Mouse (Mus musculus) stomach, embryonic 16.5 days (tissue): ENCODE measurements around the gene Ntn1. TPM values are rescaled to one million over a fixed set of nuclear protein-coding genes. Genes with fewer than 3 reads are reported as not detected.

Source experiments
- ATAC-seq: fragments of 200-750 bp; cut with Nextera tagmentation; 2 replicates; pipeline ENCODE4 v1.8.0; 2017; ENCODE audit warnings: moderate number of reproducible peaks, moderate TSS enrichment; ENCODE audit not compliant: insufficient read depth, low FRiP score
- H3K27ac ChIP-seq: fragments of 300-500 bp; sonication (generic); 2 replicates; pipeline ENCODE4 v1.5.1; 2014; ENCODE audit warnings: low read length
- H3K27me3 ChIP-seq: fragments of 300-500 bp; sonication (generic); 2 replicates; pipeline ENCODE4 v1.6.1; 2014; ENCODE audit warnings: low read length, control low read depth, mixed read lengths; ENCODE audit not compliant: control insufficient read depth, insufficient read depth
- H3K36me3 ChIP-seq: fragments of 300-500 bp; sonication (generic); 2 replicates; pipeline ENCODE4 v1.6.1; 2014; ENCODE audit warnings: low read length; ENCODE audit not compliant: control insufficient read depth, insufficient read depth
- H3K4me1 ChIP-seq: fragments of 300-500 bp; sonication (generic); 2 replicates; pipeline ENCODE4 v1.6.1; 2014; ENCODE audit warnings: low read length, control low read depth, mixed read lengths; ENCODE audit not compliant: control insufficient read depth, insufficient read depth
- H3K4me2 ChIP-seq: fragments of 300-500 bp; sonication (generic); 2 replicates; pipeline ENCODE4 v1.6.1; 2014; ENCODE audit warnings: low read depth, low read length, mixed read lengths
- H3K4me3 ChIP-seq: fragments of 300-500 bp; sonication (generic); replicated peaks from 2 replicates; pipeline ENCODE4 v1.5.1; 2014; ENCODE audit warnings: mild to moderate bottlenecking, low read length
- H3K9ac ChIP-seq: fragments of 300-500 bp; sonication (generic); 2 replicates; pipeline ENCODE4 v1.6.1; 2014; ENCODE audit warnings: low read length
- H3K9me3 ChIP-seq: fragments of 300-500 bp; sonication (generic); replicated peaks from 2 replicates; pipeline ENCODE4 v1.6.1; 2016; ENCODE audit warnings: low read length, control low read depth; ENCODE audit not compliant: control insufficient read depth
- WGBS: fragments of 180-500 bp; shearing (Covaris S2); extraction: QIAGEN DNeasy Blood & Tissue Kit; methylation state at CpG from one replicate; pipeline ENCODE4 v1.1.7; 2014; 5-methylcytosine and 5-hydroxymethylcytosine counted together
- polyA plus RNA-seq: library from polyadenylated mRNA; unstranded; fragments of >200 nt; fragmentation: Nextera tagmentation; extraction: Ambion mirVana; gene quantifications from 2 replicates; pipeline ENCODE4 v1.2.1, GENCODE M21; 2015

Gene Ntn1
- polyA plus RNA-seq, 1 experiment from 2014 or later = 13.5 TPM

DNA sequence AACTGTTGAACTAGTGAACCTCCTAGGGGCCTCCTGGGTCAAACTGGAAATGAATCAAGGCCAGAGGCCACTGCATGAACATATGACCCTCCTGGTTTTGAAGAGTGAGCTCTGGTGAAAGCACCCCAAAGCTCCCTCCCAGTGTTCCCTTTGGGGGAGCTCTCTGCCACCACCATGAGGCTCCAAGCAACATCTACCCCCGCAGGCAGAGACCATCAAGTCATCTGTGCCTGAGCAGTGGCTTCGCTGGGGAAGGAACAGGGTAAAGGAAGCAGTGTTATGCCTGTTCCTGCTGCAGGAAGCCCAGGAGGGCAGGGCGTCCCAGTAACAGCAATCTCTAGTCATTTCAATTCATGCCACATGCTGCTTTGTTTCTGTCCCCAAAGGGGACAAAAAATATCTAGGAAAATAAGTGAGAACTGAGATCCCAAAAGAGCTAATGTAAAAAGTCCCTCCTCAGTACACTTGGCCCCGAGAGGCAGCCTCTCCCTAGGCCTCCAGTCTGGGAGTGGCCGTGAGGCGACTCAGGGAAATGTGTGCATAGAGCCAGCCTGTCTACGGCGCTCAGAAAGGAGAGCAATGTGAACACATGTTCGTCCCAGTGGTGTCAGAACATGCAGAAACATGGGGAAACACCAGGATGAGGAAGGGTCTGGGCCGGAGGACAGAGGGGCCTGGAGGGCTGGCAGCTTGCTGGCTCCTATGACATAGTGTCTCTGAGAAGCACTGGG is 139.3 kb downstream of the Ntn1 start:
- Histone ChIP-seq H3K9ac (peak overlapping the region; percentile 34; the same call in 1 of the 2 replicates), H3K36me3 (no peaks in the 10 kb centered on the region), H3K4me1 (peaks cover 10% of the 10 kb centered on the region), H3K9me3 (no peaks in the 10 kb centered on the region), H3K27me3 (no peaks in the 10 kb centered on the region), H3K4me2 (no peak overlapping the region), H3K4me3 (no peak overlapping the region), H3K27ac (no peak overlapping the region)
- 46% methylated on average over 10 of the region's 10 CpGs for whole genome bisulfite sequencing
- ATAC-seq = no peak

DNA sequence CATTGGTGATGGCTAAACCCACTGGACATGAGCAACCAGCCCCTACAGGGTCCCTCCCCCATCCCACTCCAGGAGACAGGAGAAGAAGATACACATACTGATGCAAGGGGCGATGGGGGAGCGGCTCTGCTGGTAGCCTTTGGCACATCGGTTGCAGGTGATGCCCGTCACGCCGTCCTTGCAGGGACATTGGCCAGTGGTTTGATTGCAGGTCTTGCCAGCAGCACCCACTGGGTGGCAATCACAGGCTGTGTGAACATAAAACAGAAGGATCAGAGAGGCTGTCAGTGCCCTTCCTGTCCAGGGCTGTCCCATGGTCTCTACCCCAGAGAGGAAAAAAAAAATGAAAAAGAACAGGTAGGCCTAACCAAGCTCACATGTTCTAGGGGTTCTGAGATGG is 140.2 kb downstream of the Ntn1 start:
- H3K4me3 ChIP-seq = no peak overlapping the region
- no peaks in the 10 kb centered on the region for H3K36me3 ChIP-seq
- H3K9me3 ChIP-seq = no peaks in the 10 kb centered on the region
- WGBS = 96% methylated on average over 6 of the region's 6 CpGs
- H3K27ac ChIP-seq = no peak overlapping the region
- H3K4me1 ChIP-seq = peaks cover 10% of the 10 kb centered on the region
- no peak for ATAC-seq
- no peak overlapping the region for H3K9ac ChIP-seq
- no peaks in the 10 kb centered on the region for H3K27me3 ChIP-seq
- H3K4me2 ChIP-seq = no peak overlapping the region

DNA sequence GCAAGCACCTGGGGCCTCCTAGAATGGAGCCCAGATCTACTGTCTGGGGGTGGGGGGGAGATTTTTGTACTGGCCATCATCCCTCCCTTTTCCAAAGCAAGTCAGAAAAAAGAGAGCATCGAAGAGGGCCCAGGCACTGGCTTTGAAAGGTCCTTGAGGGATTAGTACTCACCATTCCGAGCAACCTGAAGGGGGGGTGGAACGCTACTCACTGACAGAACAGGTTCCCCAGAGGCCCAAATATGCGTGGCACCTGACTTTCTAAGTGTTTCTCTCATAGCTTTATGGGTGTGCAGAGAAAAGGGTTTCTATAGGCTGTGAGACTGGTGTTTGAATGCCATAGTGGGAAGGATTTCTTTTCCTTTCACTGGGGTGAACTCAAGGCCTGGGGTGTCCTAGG is 142.1 kb downstream of the Ntn1 start:
- Histone ChIP-seq H3K4me2 (no peak overlapping the region), H3K27me3 (no peaks in the 10 kb centered on the region), H3K9me3 (no peaks in the 10 kb centered on the region), H3K36me3 (no peaks in the 10 kb centered on the region), H3K9ac (no peak overlapping the region), H3K4me3 (no peak overlapping the region), H3K4me1 (peaks cover 10% of the 10 kb centered on the region), H3K27ac (no peak overlapping the region)
- WGBS = 64% methylated on average over 4 of the region's 4 CpGs
- no peak for ATAC-seq

GRCm38 (mm10) chr11:68253531-68253930 is 147.1 kb downstream of the Ntn1 start:
- H3K36me3 ChIP-seq = no peaks in the 10 kb centered on the region
- ATAC-seq = no peak
- whole genome bisulfite sequencing = 65% methylated on average over 7 of the region's 7 CpGs

DNA sequence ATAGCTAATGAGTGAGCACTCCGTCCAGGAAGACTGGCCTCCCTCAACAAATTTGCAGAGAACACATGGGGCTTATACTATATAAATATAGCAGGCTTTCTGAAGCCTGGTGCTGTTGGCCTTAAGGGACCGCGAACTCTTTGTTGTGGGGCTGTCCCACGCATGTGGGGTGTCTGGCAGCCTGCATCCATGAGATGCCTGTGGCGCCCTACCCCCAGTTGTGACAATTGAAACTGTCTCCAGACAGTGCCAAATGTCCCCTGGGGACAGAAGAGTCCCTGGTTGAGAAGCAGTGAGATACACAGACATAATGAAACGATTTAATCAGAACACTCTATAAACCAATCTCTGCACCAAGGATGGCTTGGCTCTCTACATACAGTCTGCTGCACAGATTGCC is 150.5 kb downstream of the Ntn1 start:
- no peak for ATAC-seq
- Histone ChIP-seq H3K27ac (no peak overlapping the region), H3K4me2 (no peak overlapping the region)

More at GRCm38 (mm10) chr11:68253531-68253930, 147.1 kb downstream of the Ntn1 start:
- Histone ChIP-seq H3K27ac (no peak overlapping the region), H3K9ac (no peak overlapping the region), H3K27me3 (no peaks in the 10 kb centered on the region), H3K4me3 (no peak overlapping the region), H3K9me3 (no peaks in the 10 kb centered on the region), H3K4me2 (no peak overlapping the region), H3K4me1 (no peaks in the 10 kb centered on the region)

GRCm38 (mm10) chr11:68247897-68248296 is 152.7 kb downstream of the Ntn1 start:
- H3K4me3 ChIP-seq = no peak overlapping the region
- no peaks in the 10 kb centered on the region for H3K27me3 ChIP-seq
- no peaks in the 10 kb centered on the region for H3K36me3 ChIP-seq
- H3K9me3 ChIP-seq = no peaks in the 10 kb centered on the region
- WGBS = 55% methylated on average over 6 of the region's 6 CpGs
- H3K4me2 ChIP-seq = no peak overlapping the region
- H3K4me1 ChIP-seq = no peaks in the 10 kb centered on the region
- H3K9ac ChIP-seq = no peak overlapping the region
- H3K27ac ChIP-seq = no peak overlapping the region
- no peak for ATAC-seq

More for the DNA sequence above, 150.5 kb downstream of the Ntn1 start:
- no peaks in the 10 kb centered on the region for H3K36me3 ChIP-seq
- no peak overlapping the region for H3K9ac ChIP-seq
- H3K4me3 ChIP-seq = no peak overlapping the region
- H3K4me1 ChIP-seq = no peaks in the 10 kb centered on the region
- 69% methylated on average over 6 of the region's 6 CpGs for WGBS
- H3K27me3 ChIP-seq = no peaks in the 10 kb centered on the region
- no peaks in the 10 kb centered on the region for H3K9me3 ChIP-seq

DNA sequence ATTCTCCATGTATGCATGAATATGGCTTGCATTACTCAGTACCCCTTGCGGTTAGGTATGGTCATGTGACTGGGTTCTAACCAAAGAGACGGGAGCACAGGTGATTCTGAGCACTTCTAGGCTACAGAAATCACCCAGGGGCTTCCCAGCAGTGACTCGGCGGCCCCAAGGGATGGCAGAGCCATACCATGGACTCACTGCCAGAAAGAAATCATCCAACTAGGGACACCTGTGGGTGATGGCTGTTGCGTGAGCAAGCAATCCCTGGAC is 155.7 kb downstream of the Ntn1 start:
- H3K27me3 ChIP-seq = no peaks in the 10 kb centered on the region
- H3K4me1 ChIP-seq = no peaks in the 10 kb centered on the region
- H3K9ac ChIP-seq = no peak overlapping the region
- H3K4me3 ChIP-seq = no peak overlapping the region
- ATAC-seq = no peak
- H3K27ac ChIP-seq = no peak overlapping the region
- no peaks in the 10 kb centered on the region for H3K9me3 ChIP-seq
- no peak overlapping the region for H3K4me2 ChIP-seq
- H3K36me3 ChIP-seq = no peaks in the 10 kb centered on the region
- WGBS = 94% methylated on average over 5 of the region's 5 CpGs

GRCm38 (mm10) chr11:68244254-68244991 is 156.2 kb downstream of the Ntn1 start:
- ATAC-seq = no peak; the same call in 1 of the 2 replicates
- WGBS = 82% methylated on average over 16 of the region's 16 CpGs

GRCm38 (mm10) chr11:68239756-68240155 is 160.9 kb downstream of the Ntn1 start:
- no peak overlapping the region for H3K27ac ChIP-seq
- WGBS = 45% methylated on average over 5 of the region's 5 CpGs

More at GRCm38 (mm10) chr11:68244254-68244991, 156.2 kb downstream of the Ntn1 start:
- H3K36me3 ChIP-seq = no peaks in the 10 kb centered on the region
- no peak overlapping the region for H3K4me3 ChIP-seq
- no peaks in the 10 kb centered on the region for H3K4me1 ChIP-seq
- no peak overlapping the region for H3K27ac ChIP-seq
- no peaks in the 10 kb centered on the region for H3K9me3 ChIP-seq
- no peaks in the 10 kb centered on the region for H3K27me3 ChIP-seq
- no peak overlapping the region for H3K9ac ChIP-seq
- H3K4me2 ChIP-seq = no peak overlapping the region

More at GRCm38 (mm10) chr11:68239756-68240155, 160.9 kb downstream of the Ntn1 start:
- no peak overlapping the region for H3K4me3 ChIP-seq
- H3K9me3 ChIP-seq = no peaks in the 10 kb centered on the region
- no peaks in the 10 kb centered on the region for H3K36me3 ChIP-seq
- no peak for ATAC-seq
- H3K4me2 ChIP-seq = no peak overlapping the region
- H3K27me3 ChIP-seq = no peaks in the 10 kb centered on the region
- H3K9ac ChIP-seq = no peak overlapping the region
- H3K4me1 ChIP-seq = no peaks in the 10 kb centered on the region
